Mouse (Mus musculus) 3T3-L1 (cell line): ENCODE measurements at regions not wholly inside any gene's neighbourhood (a gene's known extent, or its start where the extent isn't known, plus 50 kb on each side); places are given as distances from the start of the nearest gene placed in this dataset.
A peak's percentile ranks its signal among the peaks of the same experiment; 100 is the strongest.

Source experiments
- DNase-seq: peaks from one replicate; pipeline ENCODE4 v3.0.0-alpha.2; 2015; ENCODE audit warnings: low read depth, low spot score

- DNase-seq = no peak
Observed at GRCm38 (mm10) chr6:140178425-140179193, 137.4 kb upstream of the Plcz1 start.

- no peak for DNase-seq
Observed at GRCm38 (mm10) chr6:140172716-140173115, 131.5 kb upstream of the Plcz1 start.

- no peak for DNase-seq
Observed at GRCm38 (mm10) chr6:140169836-140170235, 128.6 kb upstream of the Plcz1 start.

GRCm38 (mm10) chr6:140167182-140167581 is 125.9 kb upstream of the Plcz1 start:
- DNase-seq = no peak

GRCm38 (mm10) chr6:140162729-140163128 is 121.5 kb upstream of the Plcz1 start:
- DNase-seq = no peak

- no peak for DNase-seq
Observed at GRCm38 (mm10) chr6:140161482-140161881, 120.2 kb upstream of the Plcz1 start.

GRCm38 (mm10) chr6:140160946-140161345 is 119.7 kb upstream of the Plcz1 start:
- DNase-seq = no peak

- DNase-seq = no peak
Observed at GRCm38 (mm10) chr6:140158986-140159385, 117.7 kb upstream of the Plcz1 start.

GRCm38 (mm10) chr6:140157375-140157774 is 116.1 kb upstream of the Plcz1 start:
- no peak for DNase-seq

GRCm38 (mm10) chr6:140152418-140153176 is 111.3 kb upstream of the Plcz1 start:
- peak; percentile 52 for DNase-seq

GRCm38 (mm10) chr6:140148628-140149245 is 107.5 kb upstream of the Plcz1 start:
- DNase-seq = no peak

- DNase-seq = no peak
Observed at GRCm38 (mm10) chr6:140148138-140148537, 106.9 kb upstream of the Plcz1 start.

GRCm38 (mm10) chr6:140147711-140148110 is 106.5 kb upstream of the Plcz1 start:
- DNase-seq = peak; percentile 48

- no peak for DNase-seq
Observed at GRCm38 (mm10) chr6:140133734-140134133, 92.5 kb upstream of the Plcz1 start.

GRCm38 (mm10) chr6:140126645-140127044 is 85.4 kb upstream of the Plcz1 start:
- no peak for DNase-seq

GRCm38 (mm10) chr6:140114024-140114423 is 72.8 kb upstream of the Plcz1 start:
- no peak for DNase-seq

GRCm38 (mm10) chr6:140112054-140112453 is 70.8 kb upstream of the Plcz1 start:
- no peak for DNase-seq

GRCm38 (mm10) chr6:140108083-140108482 is 66.8 kb upstream of the Plcz1 start:
- DNase-seq = no peak

GRCm38 (mm10) chr6:140107628-140108027 is 66.4 kb upstream of the Plcz1 start:
- no peak for DNase-seq

- no peak for DNase-seq
Observed at GRCm38 (mm10) chr6:140106141-140106540, 64.9 kb upstream of the Plcz1 start.

GRCm38 (mm10) chr6:140102043-140102442 is 60.8 kb upstream of the Plcz1 start:
- DNase-seq = no peak

- DNase-seq = no peak
Observed at GRCm38 (mm10) chr6:140095416-140095815, 54.2 kb upstream of the Plcz1 start.
